Mouse (Mus musculus) MEL (cell line): ENCODE measurements around the gene Pld1. TPM values are rescaled to one million over a fixed set of nuclear protein-coding genes. Genes with fewer than 3 reads are reported as not detected.

Experiments used
- DNase-seq: peaks from one replicate; pipeline ENCODE4 v3.0.0; 2011; ENCODE audit warnings: low read depth, low spot score
- H3K27ac ChIP-seq: 2 replicates; pipeline ENCODE4 v1.5.1; 2012; ENCODE audit warnings: low read depth, mild to moderate bottlenecking, control low read depth, low read length, moderate library complexity; ENCODE audit not compliant: control insufficient read depth
- H3K27me3 ChIP-seq, 2 experiments: fragments of 150-350 bp in 1 of 2; sonication (generic) in 1 of 2; 2 replicates each; pipeline ENCODE4 v1.6.1; 2012; ENCODE audit warnings: low read length in 2 of 2, mild to moderate bottlenecking in 2 of 2, improper control_type of control experiment in 1 of 2, moderate library complexity in 1 of 2; ENCODE audit not compliant: insufficient read depth in 2 of 2, control insufficient read depth in 1 of 2
- H3K36me3 ChIP-seq, 2 experiments: 2 replicates each; pipeline ENCODE4 v1.6.1; 2012 to 2014; ENCODE audit warnings: low read length in 2 of 2, improper control_type of control experiment in 1 of 2, inconsistent platforms in 1 of 2, mild to moderate bottlenecking in 1 of 2; ENCODE audit not compliant: insufficient read depth in 2 of 2, control insufficient read depth in 1 of 2
- H3K4me1 ChIP-seq, 2 experiments: fragments of 150-350 bp in 1 of 2; sonication (generic) in 1 of 2; 2 replicates each; pipeline ENCODE4 v1.6.1; 2012; ENCODE audit warnings: low read length in 2 of 2, improper control_type of control experiment in 1 of 2, mild to moderate bottlenecking in 1 of 2; ENCODE audit not compliant: insufficient read depth in 2 of 2, control insufficient read depth in 1 of 2
- H3K4me3 ChIP-seq, 2 experiments: fragments of 150-350 bp in 1 of 2; sonication (generic) in 1 of 2; 2 replicates each; pipeline ENCODE4 v1.5.1; 2012; ENCODE audit warnings: low read depth in 2 of 2, low read length in 2 of 2, mild to moderate bottlenecking in 2 of 2, moderate library complexity in 2 of 2, control low read depth in 1 of 2, improper control_type of control experiment in 1 of 2; ENCODE audit not compliant: control insufficient read depth in 1 of 2, insufficient read depth in 1 of 2
- H3K79me2 ChIP-seq: 2 replicates; pipeline ENCODE4 v1.6.1; 2012; ENCODE audit warnings: mild to moderate bottlenecking, low read length, moderate library complexity; ENCODE audit not compliant: control insufficient read depth, poor library complexity, insufficient read depth
- H3K9ac ChIP-seq: 2 replicates; pipeline ENCODE4 v1.6.1; 2012; ENCODE audit warnings: low read depth, mild to moderate bottlenecking, control low read depth, low read length, moderate library complexity; ENCODE audit not compliant: control insufficient read depth, poor library complexity, severe bottlenecking
- H3K9me3 ChIP-seq: fragments of 150-350 bp; sonication (generic); replicated peaks from 2 replicates; pipeline ENCODE4 v1.6.1; 2012; ENCODE audit warnings: mild to moderate bottlenecking, low read length, improper control_type of control experiment, moderate library complexity; ENCODE audit not compliant: insufficient read depth
- BHLHE40 ChIP-seq: IDR thresholded peaks from 2 replicates; pipeline ENCODE4 v1.6.1; 2012; ENCODE audit warnings: low read depth, mild to moderate bottlenecking, inconsistent platforms, low read length, improper control_type of control experiment, borderline replicate concordance
- CHD1 ChIP-seq: IDR thresholded peaks from 2 replicates; pipeline ENCODE4 v1.6.1; 2012; ENCODE audit warnings: low read depth, mild to moderate bottlenecking, inconsistent platforms, low read length, improper control_type of control experiment
- CHD2 ChIP-seq: IDR thresholded peaks from 2 replicates; pipeline ENCODE4 v1.6.1; 2011; ENCODE audit warnings: low read length, improper control_type of control experiment
- CTCF ChIP-seq, 3 experiments: IDR thresholded peaks in 2 of 3; conservative IDR thresholded peaks in 1 of 3; 2 replicates each; pipeline ENCODE4 v1.5.1; 2011 to 2012; ENCODE audit warnings: low read length in 3 of 3, low read depth in 2 of 3, mild to moderate bottlenecking in 2 of 3, improper control_type of control experiment in 1 of 3, inconsistent platforms in 1 of 3, mixed read lengths in 1 of 3, moderate library complexity in 1 of 3; ENCODE audit not compliant: control insufficient read depth in 1 of 3, insufficient read depth in 1 of 3, poor library complexity in 1 of 3, severe bottlenecking in 1 of 3
- E2F4 ChIP-seq: IDR thresholded peaks from 2 replicates; pipeline ENCODE4 v1.6.1; 2011; ENCODE audit warnings: low read depth, low read length, improper control_type of control experiment, borderline replicate concordance
- ELF1 ChIP-seq: IDR thresholded peaks from 2 replicates; pipeline ENCODE4 v1.6.1; 2014; ENCODE audit warnings: low read depth, mild to moderate bottlenecking, inconsistent platforms, low read length, improper control_type of control experiment, moderate library complexity
- EP300 ChIP-seq, 2 experiments: IDR thresholded peaks; 2 replicates each; pipeline ENCODE4 v1.6.1; 2011; ENCODE audit warnings: improper control_type of control experiment in 2 of 2, low read length in 2 of 2, low read depth in 1 of 2, mild to moderate bottlenecking in 1 of 2
- ETS1 ChIP-seq: IDR thresholded peaks from 2 replicates; pipeline ENCODE4 v1.6.1; 2012; ENCODE audit warnings: low read depth, mild to moderate bottlenecking, inconsistent platforms, low read length, improper control_type of control experiment, moderate library complexity
- GABPA ChIP-seq: IDR thresholded peaks from 2 replicates; pipeline ENCODE4 v1.6.1; 2012; ENCODE audit warnings: low read depth, mild to moderate bottlenecking, inconsistent platforms, low read length, improper control_type of control experiment, moderate library complexity
- KAT2A ChIP-seq: conservative IDR thresholded peaks from 2 replicates; pipeline ENCODE4 v1.6.1; 2012; ENCODE audit warnings: low read depth, low read length, improper control_type of control experiment, inconsistent platforms
- MAFK ChIP-seq: IDR thresholded peaks from 2 replicates; pipeline ENCODE4 v1.6.1; 2011; ENCODE audit warnings: low read depth, mild to moderate bottlenecking, low read length, improper control_type of control experiment, borderline replicate concordance
- MAX ChIP-seq: IDR thresholded peaks from 2 replicates; pipeline ENCODE4 v1.6.1; 2011; ENCODE audit warnings: low read length, improper control_type of control experiment
- MAZ ChIP-seq: IDR thresholded peaks from 2 replicates; pipeline ENCODE4 v1.6.1; 2012; ENCODE audit warnings: low read depth, mild to moderate bottlenecking, inconsistent platforms, low read length, improper control_type of control experiment
- MEF2A ChIP-seq: IDR thresholded peaks from 2 replicates; pipeline ENCODE4 v1.6.1; 2014; ENCODE audit warnings: low read depth, mild to moderate bottlenecking, inconsistent platforms, low read length, improper control_type of control experiment; ENCODE audit not compliant: poor library complexity, insufficient replicate concordance, severe bottlenecking; ENCODE audit errors: extremely low read depth
- MYB ChIP-seq: IDR thresholded peaks from 2 replicates; pipeline ENCODE4 v1.6.1; 2011; ENCODE audit warnings: mild to moderate bottlenecking, low read depth, low read length, improper control_type of control experiment
- MYC ChIP-seq: IDR thresholded peaks from 2 replicates; pipeline ENCODE4 v1.6.1; 2011; ENCODE audit warnings: low read depth, mild to moderate bottlenecking, low read length, improper control_type of control experiment, moderate library complexity
- NELFE ChIP-seq: IDR thresholded peaks from 2 replicates; pipeline ENCODE4 v1.6.1; 2011; ENCODE audit warnings: low read depth, low read length, improper control_type of control experiment
- POLR2A ChIP-seq, 2 experiments: IDR thresholded peaks; 2 replicates each; pipeline ENCODE4 v1.6.1; 2011 to 2012; ENCODE audit warnings: low read length in 2 of 2, mild to moderate bottlenecking in 2 of 2, control low read depth in 1 of 2, improper control_type of control experiment in 1 of 2, low read depth in 1 of 2, moderate library complexity in 1 of 2; ENCODE audit not compliant: control insufficient read depth in 1 of 2, insufficient read depth in 1 of 2, poor library complexity in 1 of 2
- POLR2AphosphoS5 ChIP-seq: IDR thresholded peaks from 2 replicates; pipeline ENCODE4 v1.6.1; 2012; ENCODE audit warnings: low read depth, borderline replicate concordance, mild to moderate bottlenecking, inconsistent platforms, low read length, moderate library complexity, mixed read lengths
- RAD21 ChIP-seq: IDR thresholded peaks from 2 replicates; pipeline ENCODE4 v1.6.1; 2011; ENCODE audit warnings: mild to moderate bottlenecking, low read depth, low read length, improper control_type of control experiment
- RCOR1 ChIP-seq: IDR thresholded peaks from 2 replicates; pipeline ENCODE4 v1.6.1; 2012; ENCODE audit warnings: low read depth, mild to moderate bottlenecking, inconsistent platforms, low read length, improper control_type of control experiment
- SIN3A ChIP-seq: IDR thresholded peaks from 2 replicates; pipeline ENCODE4 v1.6.1; 2012; ENCODE audit warnings: low read length, improper control_type of control experiment, inconsistent platforms
- SMC3 ChIP-seq: IDR thresholded peaks from 2 replicates; pipeline ENCODE4 v1.6.1; 2011; ENCODE audit warnings: low read depth, low read length, improper control_type of control experiment
- TAL1 ChIP-seq: IDR thresholded peaks from 2 replicates; pipeline ENCODE4 v1.6.1; 2012; ENCODE audit warnings: mild to moderate bottlenecking, inconsistent platforms, low read length, moderate library complexity, mixed read lengths
- TBP ChIP-seq: IDR thresholded peaks from 2 replicates; pipeline ENCODE4 v1.8.0; 2011; ENCODE audit warnings: low read depth, low read length, improper control_type of control experiment
- UBTF ChIP-seq: IDR thresholded peaks from 2 replicates; pipeline ENCODE4 v1.6.1; 2012; ENCODE audit warnings: low read depth, mild to moderate bottlenecking, inconsistent platforms, low read length, improper control_type of control experiment, moderate library complexity, borderline replicate concordance; ENCODE audit not compliant: insufficient read depth
- USF2 ChIP-seq, 2 experiments: IDR thresholded peaks; 2 replicates each; pipeline ENCODE4 v1.6.1; 2011 to 2012; ENCODE audit warnings: improper control_type of control experiment in 2 of 2, low read length in 2 of 2, borderline replicate concordance in 1 of 2, inconsistent platforms in 1 of 2, low read depth in 1 of 2, mild to moderate bottlenecking in 1 of 2; ENCODE audit not compliant: insufficient read depth in 1 of 2
- ZC3H11A ChIP-seq: IDR thresholded peaks from 2 replicates; pipeline ENCODE4 v1.6.1; 2012; ENCODE audit warnings: low read depth, mild to moderate bottlenecking, inconsistent platforms, low read length, improper control_type of control experiment
- ZKSCAN1 ChIP-seq: IDR thresholded peaks from 2 replicates; pipeline ENCODE4 v1.6.1; 2012; ENCODE audit warnings: low read depth, mild to moderate bottlenecking, inconsistent platforms, low read length, improper control_type of control experiment, moderate library complexity
- ZMIZ1 ChIP-seq: IDR thresholded peaks from 2 replicates; pipeline ENCODE4 v1.6.1; 2012; ENCODE audit warnings: low read depth, mild to moderate bottlenecking, inconsistent platforms, low read length, improper control_type of control experiment, moderate library complexity
- ZNF384 ChIP-seq: IDR thresholded peaks from 2 replicates; pipeline ENCODE4 v1.6.1; 2012; ENCODE audit warnings: low read depth, mild to moderate bottlenecking, inconsistent platforms, low read length, improper control_type of control experiment
- polyA plus RNA-seq, 2 experiments: library from polyadenylated mRNA; stranded (reverse) in 1 of 2; unstranded in 1 of 2; fragments of >175 nt in 1 of 2; fragments of >200 nt in 1 of 2; gene quantifications; 2 replicates each; pipeline versions ENCODE4 v1.2.1 to v1.2.4; 2012; ENCODE audit warnings: low replicate concordance in 2 of 2, low read depth in 1 of 2; ENCODE audit not compliant: insufficient read length in 2 of 2, insufficient read depth in 1 of 2, missing spikeins in 1 of 2
- total RNA-seq: library from RNA; depleted of rRNA; stranded (reverse); fragments of 300-350 nt; gene quantifications from 2 replicates; pipeline ENCODE4 v1.2.3, GENCODE M21; 2012

Pld1 gene
- total and polyA plus RNA-seq, 3 experiments, result 0.22 TPM; not detected in 2

- peak; percentile 50 for DNase-seq
- Histone ChIP-seq H3K4me1 (no peaks in the 10 kb centered on the region), H3K36me3 (no peaks in the 10 kb centered on the region), H3K27ac (no peak overlapping the region), H3K79me2 (no peaks in the 10 kb centered on the region), H3K4me3 (no peak overlapping the region), H3K27me3 (no peaks in the 10 kb centered on the region; a peak in 1 of 4 replicates), H3K9ac (no peak overlapping the region), H3K9me3 (no peaks in the 10 kb centered on the region)
- TF ChIP-seq SIN3A (no peak), CHD2 (no peak), BHLHE40 (no peak), MAZ (no peak), ZKSCAN1 (no peak), MEF2A (no peak), UBTF (no peak), ELF1 (no peak), E2F4 (no peak), POLR2AphosphoS5 (no peak), CHD1 (no peak), MAX (no peak), TBP (no peak), GABPA (no peak), ZC3H11A (0 out of 2 replicates have a peak, but pooled peaks have one; percentile 13), RAD21 (peak; percentile 54), TAL1 (no peak), MYB (no peak), ZMIZ1 (no peak), USF2 (IDR thresholded peaks at IDR 0.05; ENCODE audit: borderline replicate concordance in 1 of 2, insufficient read depth in 1 of 2, low read depth in 1 of 2, low read length in 2 of 2) (no peak), POLR2A (IDR thresholded peaks at IDR 0.05; ENCODE audit: control insufficient read depth in 1 of 2, insufficient read depth in 1 of 2, low read depth in 1 of 2, low read length in 2 of 2, poor library complexity in 1 of 2) (no peak), ETS1 (no peak), ZNF384 (no peak), NELFE (no peak), KAT2A (no peak), EP300 (IDR thresholded peaks at IDR 0.05; ENCODE audit: low read depth in 1 of 2, low read length in 2 of 2) (no peak), CTCF (IDR thresholded peaks at IDR 0.05 in 2 of 3, conservative IDR thresholded peaks at IDR 0.05 in 1 of 3; ENCODE audit: control insufficient read depth in 1 of 3, insufficient read depth in 1 of 3, low read depth in 2 of 3, low read length in 3 of 3, poor library complexity in 1 of 3, severe bottlenecking in 1 of 3) (peak; percentile 13 to 55 (median 34); a peak in 5 of 6 replicates), SMC3 (peak; percentile 51), RCOR1 (no peak), MAFK (no peak), MYC (no peak)
- TF ChIP-seq, all 39 proteins: peak for 4
Observed at GRCm38 (mm10) chr3:28164678-28165077, 226.2 kb downstream of the Pld1 start.
